Mouse (Mus musculus) G1E (cell line): ENCODE measurements around the gene Olfr1272. TPM values are rescaled to one million over a fixed set of nuclear protein-coding genes. Genes with fewer than 3 reads are reported as not detected.
"Not testable (repeated sequence)": the region's sequence is repeated elsewhere in the genome, so short reads cannot be mapped to it uniquely, and the experiment has no call there.

ENCODE experiments used
- ATAC-seq: 2 replicates; pipeline ENCODE4 v1.8.0; 2016; ENCODE audit warnings: mild to moderate bottlenecking; ENCODE audit not compliant: insufficient number of reproducible peaks, poor library complexity, low FRiP score, severe bottlenecking; ENCODE audit errors: extremely low read depth
- DNase-seq: peaks from one replicate; pipeline ENCODE4 v3.0.0; 2012; ENCODE audit warnings: low spot score
- H3K27me3 ChIP-seq: 2 replicates; pipeline ENCODE4 v1.6.1; 2012; ENCODE audit warnings: mild to moderate bottlenecking, low read length, inconsistent platforms; ENCODE audit not compliant: insufficient read depth
- H3K36me3 ChIP-seq: replicated peaks from 2 replicates; pipeline ENCODE3; 2012; ENCODE audit warnings: mild to moderate bottlenecking, inconsistent platforms
- H3K4me1 ChIP-seq: 2 replicates; pipeline ENCODE4 v1.6.1; 2012; ENCODE audit warnings: low read depth, low read length, inconsistent platforms, mixed read lengths; ENCODE audit not compliant: insufficient read depth
- H3K4me3 ChIP-seq: 2 replicates; pipeline ENCODE4 v1.5.1; 2012; ENCODE audit warnings: low read depth, mild to moderate bottlenecking, inconsistent platforms, low read length, moderate library complexity, mixed read lengths
- H3K9me3 ChIP-seq: replicated peaks from 2 replicates; pipeline ENCODE4 v1.6.1; 2012; ENCODE audit warnings: inconsistent platforms
- CTCF ChIP-seq: IDR thresholded peaks from 2 replicates; pipeline ENCODE4 v1.5.1; 2012; ENCODE audit warnings: low read depth, low read length, inconsistent platforms, mixed read lengths
- GATA1 ChIP-seq: IDR thresholded peaks from 2 replicates; pipeline ENCODE4 v1.6.1; 2012; ENCODE audit warnings: borderline replicate concordance, low read length, inconsistent platforms, mixed read lengths
- GATA2 ChIP-seq: IDR thresholded peaks from 2 replicates; pipeline ENCODE4 v1.6.1; 2012; ENCODE audit warnings: low read depth, low read length, inconsistent platforms, borderline replicate concordance
- POLR2AphosphoS5 ChIP-seq: IDR thresholded peaks from 2 replicates; pipeline ENCODE4 v1.6.1; 2012; ENCODE audit warnings: low read depth, low read length, inconsistent platforms; ENCODE audit not compliant: insufficient replicate concordance
- TAL1 ChIP-seq: conservative IDR thresholded peaks from 2 replicates; pipeline ENCODE4 v1.6.1; 2012; ENCODE audit warnings: low read depth, low read length, inconsistent platforms, mixed read lengths
- polyA plus RNA-seq: library from polyadenylated mRNA; stranded (reverse); fragments of >175 nt; gene quantifications from 2 replicates; pipeline ENCODE4 v1.2.3, GENCODE M21; 2012
- total RNA-seq, 2 experiments: library from RNA; stranded (forward) in 1 of 2; stranded (reverse) in 1 of 2; fragments of 200-1000 nt in 1 of 2; fragments of >200 nt in 1 of 2; fragmentation: Nextera tagmentation in 1 of 2; gene quantifications; 2 replicates each; pipeline ENCODE4 v1.2.3; 2014 to 2017

The Olfr1272 gene
- total RNA-seq (2014; fragmentation: Nextera tagmentation) (not detected in 2 replicates), total RNA-seq (2017) (0.05 and 0.06 TPM in 2 replicates), polyA plus RNA-seq (not detected in 2 replicates)

GRCm38 (mm10) chr2:90292741-90293140 is at the start of gene Olfr1272:
TSS of gene Olfr1272 (minus strand) at chr2:90292841.
- Histone ChIP-seq H3K27me3 (no peaks in the 10 kb centered on the region), H3K9me3 (0 out of 2 replicates have a peak, but pooled peaks cover 2% of the 10 kb centered on the region), H3K4me3 (no peak within 1 kb of the TSS), H3K4me1 (no peaks in the 10 kb centered on the region), H3K36me3 (no peaks in the 10 kb centered on the region)
- ATAC-seq (no peak), DNase-seq (no peak)
- no peak for TF ChIP-seq POLR2AphosphoS5
- no peak for TF ChIP-seq CTCF
- no peak for TF ChIP-seq GATA2
- no peak for TF ChIP-seq TAL1
- TF ChIP-seq GATA1, result no peak

- ATAC-seq, DNase-seq, H3K9me3 ChIP-seq, H3K4me1 ChIP-seq, H3K27me3 ChIP-seq, H3K4me3 ChIP-seq, H3K36me3 ChIP-seq: not testable (repeated sequence)
Measured at GRCm38 (mm10) chr2:90321900-90322299, 29.3 kb upstream of the Olfr1272 start, which contains the start of gene Gm13769. TSS of gene Gm13769 (plus strand) at chr2:90322200.

- ATAC-seq (no peak), DNase-seq (no peak)
- Histone ChIP-seq H3K36me3 (no peaks in the 10 kb centered on the region), H3K4me1 (no peaks in the 10 kb centered on the region), H3K27me3 (no peaks in the 10 kb centered on the region), H3K9me3 (no peaks in the 10 kb centered on the region), H3K4me3 (no peak within 1 kb of the TSS)
- TF ChIP-seq TAL1 (no peak), CTCF (no peak), POLR2AphosphoS5 (no peak), GATA2 (no peak), GATA1 (no peak)
Measured at GRCm38 (mm10) chr2:90270932-90271331, 21.7 kb downstream of the Olfr1272 start, which contains the start of gene Olfr1271. TSS of gene Olfr1271 (minus strand) at chr2:90271032.

- no peaks in the 10 kb centered on the region for H3K36me3 ChIP-seq
- DNase-seq (no peak), ATAC-seq (no peak)
- peaks cover 6% of the 10 kb centered on the region for H3K9me3 ChIP-seq
- no peak within 1 kb of the TSS for H3K4me3 ChIP-seq
- no peaks in the 10 kb centered on the region for H3K27me3 ChIP-seq
- H3K4me1 ChIP-seq, result no peaks in the 10 kb centered on the region
- TF ChIP-seq GATA1 (no peak), POLR2AphosphoS5 (no peak), CTCF (no peak), TAL1 (no peak), GATA2 (no peak)
Measured at GRCm38 (mm10) chr2:90257492-90257891, 35.1 kb downstream of the Olfr1272 start, which contains the start of gene Olfr142. TSS of gene Olfr142 (minus strand) at chr2:90257592.

Other genes with a start within 250 kb of the Olfr1272 start
- gene Olfr140, start 229.2 kb downstream of the Olfr1272 start, total RNA-seq (2014; fragmentation: Nextera tagmentation), result not detected in 2 replicates
- gene Olfr140, start 229.2 kb downstream of the Olfr1272 start, total RNA-seq (2017), result 0.05 and 0.12 TPM in 2 replicates
- not detected in 2 replicates for gene Olfr140, start 229.2 kb downstream of the Olfr1272 start, polyA plus RNA-seq
- not detected in 2 replicates for gene Olfr1269, start 171.4 kb downstream of the Olfr1272 start, total RNA-seq (2014; fragmentation: Nextera tagmentation)
- gene Olfr1269, start 171.4 kb downstream of the Olfr1272 start, total RNA-seq (2017), result 0.33 TPM in 1 of 2 replicates, not detected in the other
- not detected in 2 replicates for gene Olfr1269, start 171.4 kb downstream of the Olfr1272 start, polyA plus RNA-seq
- not detected in 2 replicates for gene Olfr32, start 150.5 kb downstream of the Olfr1272 start, total RNA-seq (2014; fragmentation: Nextera tagmentation)
- gene Olfr32, start 150.5 kb downstream of the Olfr1272 start, total RNA-seq (2017), result 0.12 and 0.16 TPM in 2 replicates
- gene Olfr32, start 150.5 kb downstream of the Olfr1272 start, polyA plus RNA-seq, result not detected in 2 replicates
- gene Olfr1270, start 139.8 kb downstream of the Olfr1272 start, total RNA-seq (2014; fragmentation: Nextera tagmentation), result not detected in 2 replicates
- gene Olfr1270, start 139.8 kb downstream of the Olfr1272 start, total RNA-seq (2017), result 0.12 and 0.27 TPM in 2 replicates
- not detected in 2 replicates for gene Olfr1270, start 139.8 kb downstream of the Olfr1272 start, polyA plus RNA-seq
- gene Olfr1506, start 68.3 kb downstream of the Olfr1272 start, total RNA-seq (2014; fragmentation: Nextera tagmentation), result not detected in 2 replicates
- not detected in 2 replicates for gene Olfr1506, start 68.3 kb downstream of the Olfr1272 start, total RNA-seq (2017)
- gene Olfr1506, start 68.3 kb downstream of the Olfr1272 start, polyA plus RNA-seq, result not detected in 2 replicates
- not detected in 2 replicates for gene Olfr142, start 35.2 kb downstream of the Olfr1272 start, total RNA-seq (2014; fragmentation: Nextera tagmentation)
- 0.06 and 0.16 TPM in 2 replicates for gene Olfr142, start 35.2 kb downstream of the Olfr1272 start, total RNA-seq (2017)
- gene Olfr142, start 35.2 kb downstream of the Olfr1272 start, polyA plus RNA-seq, result not detected in 2 replicates
- gene Olfr1271, start 21.8 kb downstream of the Olfr1272 start, total RNA-seq (2014; fragmentation: Nextera tagmentation), result not detected in 2 replicates
- 0.05 and 0.06 TPM in 2 replicates for gene Olfr1271, start 21.8 kb downstream of the Olfr1272 start, total RNA-seq (2017)
- gene Olfr1271, start 21.8 kb downstream of the Olfr1272 start, polyA plus RNA-seq, result not detected in 2 replicates
- not detected in 2 replicates for gene Gm13769, start 29.4 kb upstream of the Olfr1272 start, total RNA-seq (2014; fragmentation: Nextera tagmentation)
- gene Gm13769, start 29.4 kb upstream of the Olfr1272 start, total RNA-seq (2017), result 0.12 TPM in 1 of 2 replicates, not detected in the other
- not detected in 2 replicates for gene Gm13769, start 29.4 kb upstream of the Olfr1272 start, polyA plus RNA-seq
- gene Olfr1274-ps, start 105.8 kb upstream of the Olfr1272 start, total RNA-seq (2014; fragmentation: Nextera tagmentation), result not detected in 2 replicates
- gene Olfr1274-ps, start 105.8 kb upstream of the Olfr1272 start, total RNA-seq (2017), result 0.05 and 0.06 TPM in 2 replicates
- gene Olfr1274-ps, start 105.8 kb upstream of the Olfr1272 start, polyA plus RNA-seq, result not detected in 2 replicates